Mouse (Mus musculus): Measurements from ENCODE around the gene Tfap2c. TPM values are rescaled to one million over a fixed set of nuclear protein-coding genes. Genes with fewer than 3 reads are reported as not detected.

Gene Tfap2c
- total RNA-seq (2021), result under 1 TPM; 0.12 to 0.16 TPM
- long read RNA-seq, experiment 1, partial matches to known transcripts, result 0 of 1 reads
- long read RNA-seq, experiment 1, other reads (novel, unspliced or antisense), result 0 of 1 reads
- long read RNA-seq, experiment 2, result 0 reads

DNA sequence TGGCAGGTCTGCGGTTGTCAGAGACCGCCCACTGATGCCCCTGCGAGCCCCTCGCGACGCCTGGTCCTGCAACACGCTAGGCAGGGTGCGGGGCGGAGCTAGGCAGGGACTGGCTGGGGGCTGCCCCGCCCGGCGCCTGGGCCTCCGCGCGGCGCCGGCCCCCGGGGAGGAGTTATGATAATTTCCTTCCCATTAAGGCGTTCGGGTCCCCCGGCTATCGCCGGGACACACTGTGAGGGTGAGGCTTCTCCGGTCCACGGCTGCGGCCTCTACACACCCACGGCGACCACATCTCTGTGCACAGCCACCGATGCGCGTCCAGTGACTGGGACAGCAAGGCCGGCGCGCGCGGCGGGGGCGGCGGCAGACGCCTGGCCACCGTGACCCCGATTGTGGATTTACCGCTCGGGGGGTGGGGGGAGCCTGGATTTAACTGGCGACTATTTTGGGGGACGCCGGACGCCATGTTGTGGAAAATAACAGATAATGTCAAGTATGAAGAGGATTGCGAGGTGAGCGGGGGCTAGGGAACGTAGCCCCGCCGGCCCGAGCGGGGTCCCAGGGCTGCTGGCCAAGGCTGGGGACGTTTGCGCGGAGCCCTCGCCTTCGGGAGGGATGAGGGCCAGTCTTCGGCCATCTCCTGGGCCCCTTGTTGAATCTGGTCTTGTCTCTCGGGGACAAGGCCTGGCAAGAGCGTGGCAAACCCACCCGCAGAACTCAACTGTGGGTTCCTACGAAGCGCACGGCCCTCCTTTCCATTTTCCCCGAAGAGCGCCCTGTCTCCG lies at the start of gene Tfap2c:
TSS of gene Tfap2c (plus strand) at position 223 of the 785 bp plus-strand sequence.
- no peak within 1 kb of the TSS for H3K4me3 ChIP-seq
- TF ChIP-seq CTCF (IDR thresholded peaks at IDR 0.05), result no peak
- no peak for DNase-seq (ENCODE audit: extremely low spot score in 1 of 2, low spot score in 2 of 2)
- no peak within 1 kb of the TSS for H3K27ac ChIP-seq
- intact Hi-C loops (cut with DNase I), result loop anchor here (5.0 to 10.0 kb wide), 2 partner anchors 185 to 273 kb away; no protein-coding TSS in a partner anchor

DNA sequence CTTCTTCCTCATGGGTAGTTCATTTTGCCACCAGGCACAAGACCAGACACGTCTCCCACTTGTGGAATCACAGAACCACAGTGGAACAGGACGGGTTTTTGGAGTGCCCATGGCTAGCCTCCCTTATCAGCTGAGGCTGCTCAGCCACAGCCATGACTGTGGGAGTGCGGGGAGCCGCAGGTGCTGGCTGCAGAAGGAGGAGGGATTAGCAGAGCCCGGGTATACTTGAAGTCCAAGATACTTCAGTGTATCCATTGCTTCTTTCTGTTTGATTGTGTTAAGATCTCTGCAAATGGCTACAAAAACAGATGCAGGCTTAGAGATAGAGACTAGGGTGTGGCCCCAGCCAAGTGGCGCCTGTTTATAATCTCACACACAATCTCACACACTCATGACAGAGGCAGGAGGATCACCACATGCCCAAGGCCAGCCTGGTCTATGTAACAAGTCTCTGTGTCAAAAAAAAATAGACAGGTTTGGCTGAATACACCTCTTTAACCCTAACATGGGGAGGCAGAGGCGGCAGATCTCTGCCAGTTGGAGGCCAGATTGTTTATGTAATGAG lies 48.6 kb upstream of the Tfap2c start:
- intact Hi-C loops (cut with DNase I), result loop anchor here (2.0 kb wide), 1 partner anchor 278 kb away; no protein-coding TSS in a partner anchor
- Histone ChIP-seq H3K27ac (no peak overlapping the region), H3K4me3 (no peak overlapping the region)
- no peak for TF ChIP-seq CTCF (IDR thresholded peaks at IDR 0.05)
- no peak for DNase-seq (ENCODE audit: extremely low spot score in 1 of 2, low spot score in 2 of 2)

DNA sequence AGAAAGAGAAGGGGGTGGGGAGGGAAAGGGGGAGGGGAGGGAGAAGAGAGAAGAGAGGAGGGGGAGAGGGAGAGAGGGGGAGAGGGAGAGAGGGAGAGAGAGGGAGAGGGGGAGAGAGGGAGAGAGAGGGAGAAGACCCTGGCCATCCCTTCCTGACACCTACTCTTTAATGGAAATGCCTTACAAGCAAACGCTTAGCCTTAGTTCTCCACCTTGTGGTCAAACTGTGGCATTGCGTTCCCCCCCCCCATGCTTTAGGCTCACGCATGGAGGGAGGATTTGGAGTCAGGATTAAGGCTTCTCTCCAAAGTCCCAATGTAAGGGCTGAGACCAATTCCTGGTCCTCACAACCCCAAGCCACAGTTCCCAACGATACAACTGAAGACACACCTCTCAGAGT lies 48.1 kb upstream of the Tfap2c start:
- intact Hi-C loops (cut with DNase I), result loop anchor here (2.0 kb wide), 1 partner anchor 279 kb away; no protein-coding TSS in a partner anchor
- peak in 1 of 2 experiments; percentile 16 for DNase-seq (ENCODE audit: extremely low spot score in 1 of 2, low spot score in 2 of 2)
- no peak overlapping the region for H3K27ac ChIP-seq
- no peak overlapping the region for H3K4me3 ChIP-seq
- peak; percentile 66 for TF ChIP-seq CTCF (IDR thresholded peaks at IDR 0.05)

DNA sequence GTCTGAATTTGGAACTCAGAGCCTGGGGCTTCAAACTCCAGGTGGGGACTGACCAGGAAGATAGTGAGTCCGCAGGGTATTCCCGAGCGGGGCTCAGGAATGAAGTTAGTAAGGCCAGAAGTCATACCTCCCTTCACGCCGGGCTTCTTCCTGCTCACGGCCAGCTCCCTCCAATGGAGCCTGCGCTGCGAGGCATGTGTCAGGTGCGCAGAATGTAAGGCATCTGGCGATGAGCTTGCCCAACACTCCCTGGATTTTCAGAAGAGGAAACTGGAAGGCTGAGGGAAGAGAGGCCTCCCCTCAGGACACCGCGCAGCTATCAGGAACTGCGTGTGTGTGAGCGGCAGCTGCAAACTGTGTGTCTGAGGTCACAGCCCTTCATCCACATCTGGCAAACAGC lies 47.2 kb upstream of the Tfap2c start:
- no peak for TF ChIP-seq CTCF (IDR thresholded peaks at IDR 0.05)
- intact Hi-C loops (cut with DNase I), result no loop called here
- no peak for DNase-seq (ENCODE audit: extremely low spot score in 1 of 2, low spot score in 2 of 2)
- Histone ChIP-seq H3K27ac (no peak overlapping the region), H3K4me3 (no peak overlapping the region)

DNA sequence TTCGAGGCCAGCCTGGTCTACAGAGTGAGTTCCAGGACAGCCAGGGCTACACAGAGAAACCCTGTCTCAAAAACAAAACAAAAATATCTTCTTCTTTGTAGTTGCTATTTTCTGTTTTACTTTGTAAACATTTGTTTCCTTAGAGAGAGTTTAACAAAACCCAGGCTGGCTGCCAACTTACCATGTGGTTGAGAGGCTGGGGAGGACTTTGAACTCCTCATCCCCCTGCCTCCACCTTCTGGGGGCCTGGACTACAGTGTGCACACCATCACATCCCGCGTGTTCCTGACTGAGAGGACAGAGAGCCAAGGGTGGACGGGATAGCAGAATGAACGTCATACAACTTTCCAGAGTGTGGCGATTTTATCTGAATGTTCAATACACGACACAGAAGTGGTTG lies 43.3 kb upstream of the Tfap2c start:
- Histone ChIP-seq H3K27ac (no peak overlapping the region), H3K4me3 (no peak overlapping the region)
- intact Hi-C loops (cut with DNase I), result no loop called here
- no peak for DNase-seq (ENCODE audit: extremely low spot score in 1 of 2, low spot score in 2 of 2)
- no peak for TF ChIP-seq CTCF (IDR thresholded peaks at IDR 0.05)

DNA sequence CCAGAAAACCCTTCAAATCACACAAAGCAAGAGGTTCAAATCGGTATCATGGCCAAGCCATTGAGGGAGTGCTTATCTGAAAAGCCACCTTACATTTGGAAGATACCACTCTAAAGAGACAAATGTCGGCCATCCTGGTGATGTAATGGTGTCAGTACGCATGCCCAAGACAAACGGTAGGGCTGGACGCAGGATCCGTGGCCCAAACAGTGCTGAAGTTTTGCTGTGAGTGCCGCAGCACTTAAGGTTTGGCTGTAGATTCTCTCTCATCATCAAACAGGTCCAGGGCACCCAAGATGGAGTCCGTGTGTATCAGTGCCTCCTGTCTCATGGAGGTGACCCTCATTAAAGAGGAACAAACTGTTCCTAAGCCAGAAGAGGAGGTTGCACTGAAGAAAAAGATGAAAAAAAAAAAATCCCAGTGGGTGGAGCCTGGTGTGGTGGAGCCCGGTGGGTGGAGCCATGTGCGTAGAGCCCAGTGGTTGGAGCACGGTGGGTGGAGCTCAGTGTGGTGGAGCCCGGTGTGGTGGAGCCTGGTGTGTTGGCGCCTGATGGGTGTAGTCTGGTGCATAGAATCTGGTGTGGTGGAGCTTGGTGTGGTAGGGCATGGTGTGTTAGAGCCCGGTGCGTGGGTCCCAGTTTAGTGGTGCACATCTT lies 39.2 kb upstream of the Tfap2c start:
- no peak for DNase-seq (ENCODE audit: extremely low spot score in 1 of 2, low spot score in 2 of 2)
- intact Hi-C loops (cut with DNase I), result no loop called here
- Histone ChIP-seq H3K4me3 (no peak overlapping the region), H3K27ac (no peak overlapping the region)
- TF ChIP-seq CTCF (IDR thresholded peaks at IDR 0.05), result no peak

DNA sequence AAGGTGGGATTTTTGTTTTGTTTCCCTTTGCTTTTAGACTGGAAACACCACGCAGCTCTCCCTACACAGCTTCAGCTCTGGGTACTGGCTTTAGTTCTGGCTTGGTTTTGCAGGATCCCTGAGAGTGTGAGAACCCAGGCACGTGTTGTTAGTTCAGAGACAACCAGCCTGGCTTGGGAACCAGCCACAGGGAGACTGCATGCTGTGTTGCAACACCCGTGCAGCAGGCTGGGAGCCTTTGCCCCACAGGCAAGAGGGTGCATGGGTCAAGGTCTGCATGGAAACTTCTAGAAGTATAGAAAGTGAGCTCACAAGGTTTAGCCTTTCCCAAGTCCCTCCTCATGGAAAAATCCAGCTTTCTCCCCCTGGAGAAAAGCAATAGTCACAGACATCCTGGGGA lies 38.5 kb upstream of the Tfap2c start:
- DNase-seq (ENCODE audit: extremely low spot score in 1 of 2, low spot score in 2 of 2), result no peak
- intact Hi-C loops (cut with DNase I), result no loop called here
- TF ChIP-seq CTCF (IDR thresholded peaks at IDR 0.05), result no peak
- Histone ChIP-seq H3K27ac (no peak overlapping the region), H3K4me3 (no peak overlapping the region)

DNA sequence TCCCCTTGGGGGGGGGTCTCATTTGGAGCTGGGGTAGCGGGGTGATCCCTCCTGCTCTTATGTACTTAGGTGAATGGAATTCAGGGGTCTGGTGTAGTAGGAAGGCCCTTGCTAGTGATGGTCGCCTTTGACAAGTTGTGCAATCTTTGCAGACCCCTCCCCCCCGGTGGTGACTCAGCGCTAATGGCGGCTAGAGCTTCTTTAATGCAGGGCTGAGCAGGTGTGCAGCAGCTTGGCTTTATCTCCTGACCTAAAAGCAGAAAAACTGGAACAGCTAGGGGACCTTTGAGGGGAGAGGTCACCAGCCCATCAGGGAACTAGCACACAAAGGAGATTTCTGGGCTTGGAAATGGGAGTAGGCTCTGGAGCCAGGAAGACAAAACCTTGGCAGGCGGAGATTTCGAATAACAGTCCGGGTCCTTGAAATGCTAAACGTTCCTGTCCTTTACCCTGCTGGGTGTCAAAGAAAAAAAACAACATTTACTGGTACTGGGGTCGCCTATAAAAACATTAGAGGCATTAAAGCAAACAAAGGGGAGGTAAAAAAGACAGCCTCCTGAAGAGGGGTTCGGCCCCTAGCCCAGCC lies 32.9 kb upstream of the Tfap2c start:
- TF ChIP-seq CTCF (IDR thresholded peaks at IDR 0.05), result no peak
- no peak overlapping the region for H3K27ac ChIP-seq
- no peak overlapping the region for H3K4me3 ChIP-seq
- DNase-seq (ENCODE audit: extremely low spot score in 1 of 2, low spot score in 2 of 2), result no peak
- intact Hi-C loops (cut with DNase I), result no loop called here

DNA sequence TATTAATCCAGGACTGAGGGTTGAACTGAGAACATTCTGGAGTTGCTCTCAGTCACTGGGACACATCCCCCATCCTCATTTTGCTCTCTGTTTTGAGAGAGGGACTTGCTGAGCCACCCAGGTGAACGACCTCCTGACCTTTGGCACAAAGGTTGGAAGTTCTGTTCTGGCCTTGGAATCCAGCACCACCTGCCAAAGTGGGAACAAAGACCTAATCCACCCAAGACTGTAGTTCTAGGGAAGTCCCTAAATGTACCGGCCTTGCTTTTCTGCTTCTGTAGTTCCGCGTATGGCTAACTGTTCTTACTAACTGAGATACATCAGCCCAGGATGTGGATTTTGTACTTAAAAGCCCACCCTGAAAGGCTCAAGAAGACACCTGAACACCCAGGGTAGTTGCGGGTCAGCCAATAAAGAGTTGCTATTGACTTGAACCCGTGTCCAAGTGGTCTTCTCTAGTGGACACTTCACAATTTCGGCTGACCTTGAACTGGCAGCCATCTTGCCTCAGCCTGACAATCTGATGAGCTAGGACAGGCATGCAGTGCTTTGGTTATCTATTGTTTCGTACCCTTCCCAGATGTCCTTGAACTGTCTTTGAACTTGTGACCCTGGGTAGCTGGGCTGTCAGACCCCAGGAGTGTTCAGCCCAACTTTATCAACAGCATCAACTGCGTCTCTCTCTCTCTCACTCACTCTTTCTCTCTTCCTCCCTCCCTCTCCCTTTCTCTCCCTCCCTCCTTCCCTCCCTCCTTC lies 28.6 kb upstream of the Tfap2c start:
- no peak for TF ChIP-seq CTCF (IDR thresholded peaks at IDR 0.05)
- DNase-seq (ENCODE audit: extremely low spot score in 1 of 2, low spot score in 2 of 2), result no peak

DNA sequence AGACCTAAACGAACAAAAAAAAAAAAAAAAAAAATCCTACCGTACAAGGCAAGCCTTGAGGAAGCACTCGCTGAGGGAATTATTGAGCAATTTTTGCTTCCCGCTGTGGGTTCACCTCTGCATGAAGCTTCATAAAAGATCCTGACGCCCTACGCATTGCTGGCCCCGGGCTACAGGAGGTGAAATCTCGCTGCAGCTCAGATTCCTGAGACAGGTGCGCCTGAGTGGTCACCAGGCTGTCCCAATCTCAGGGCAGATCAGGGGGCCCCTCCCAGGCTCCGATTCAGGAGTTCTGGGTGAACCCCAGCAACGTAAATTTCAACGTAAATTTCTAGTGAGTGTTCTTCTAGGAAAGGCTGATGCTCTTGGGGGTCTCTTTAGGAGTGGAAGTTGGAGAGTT lies 26.9 kb upstream of the Tfap2c start:
- no peak for DNase-seq (ENCODE audit: extremely low spot score in 1 of 2, low spot score in 2 of 2)
- intact Hi-C loops (cut with DNase I), result no loop called here
- TF ChIP-seq CTCF (IDR thresholded peaks at IDR 0.05), result no peak
- Histone ChIP-seq H3K27ac (no peak overlapping the region), H3K4me3 (no peak overlapping the region)

More for the DNA sequence above, 28.6 kb upstream of the Tfap2c start:
- no peak overlapping the region for H3K4me3 ChIP-seq
- no peak overlapping the region for H3K27ac ChIP-seq
- intact Hi-C loops (cut with DNase I), result no loop called here

DNA sequence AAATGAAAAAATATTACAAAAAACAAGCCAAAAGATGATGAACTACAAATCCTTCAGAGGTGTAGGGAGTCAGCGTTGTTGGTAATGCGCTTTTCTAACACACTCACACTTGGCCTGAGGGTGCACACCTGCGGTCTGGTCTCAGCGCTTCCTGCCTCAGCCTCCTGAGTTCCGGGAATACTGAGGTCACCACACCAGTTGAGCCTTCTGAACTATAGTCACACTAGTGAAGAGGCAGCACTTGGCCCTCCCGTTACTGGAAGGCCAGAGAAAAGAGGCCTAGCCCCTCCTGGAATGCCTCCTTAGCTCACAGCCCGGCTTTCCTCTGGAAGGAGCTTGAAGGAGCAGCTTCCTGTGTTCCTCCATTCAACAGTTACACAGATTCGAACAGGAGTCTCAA lies 22.2 kb upstream of the Tfap2c start:
- no peak overlapping the region for H3K4me3 ChIP-seq
- no peak for TF ChIP-seq CTCF (IDR thresholded peaks at IDR 0.05)
- DNase-seq (ENCODE audit: extremely low spot score in 1 of 2, low spot score in 2 of 2), result no peak
- intact Hi-C loops (cut with DNase I), result no loop called here
- H3K27ac ChIP-seq, result no peak overlapping the region

All from left cerebral cortex, adult 2 months (tissue).